Mouse (Mus musculus): ENCODE results near the gene Ube3c.

- TF ChIP-seq CTCF (IDR thresholded peaks at IDR 0.05) (no peak), EP300 (IDR thresholded peaks at IDR 0.05; ENCODE audit: insufficient read depth, low read depth, low read length) (0 out of 2 replicates have a peak, but pooled peaks have one; percentile 43), POLR2A (IDR thresholded peaks at IDR 0.05; ENCODE audit: insufficient read depth, low read depth, low read length) (peak; percentile 70)
These were observed at the start of gene Ube3c for GRCm38 (mm10) chr5:29568848-29569377.
